9 mouse cellular contexts compared by ENCODE assay signal in genomic region chr8:34688396-34689048, GRCm38 (mm10).
DNase-seq lines count a peak whose midpoint lies in the region; ATAC-seq and TF ChIP-seq lines count a peak whose summit lies in the region.
"Had no signal": no experiment of that assay in that cellular context is flagged by ENCODE, and none has a peak within 500 bp of the region (broad histone marks: within the 10 kb centered on the region; RNA-seq: fewer than 3 reads in every experiment).

No protein-coding gene starts in this region.

- no peak overlapping the region for H3K9ac ChIP-seq in lung, embryonic 14.5 days
- H3K9ac ChIP-seq in hindbrain, postnatal 0 days (replicated peaks; ENCODE audit: low read length): no peak overlapping the region
- H3K9ac ChIP-seq in neural tube, embryonic 12.5 days: no peak overlapping the region

- DNase-seq in CD4-positive, CD25-positive, alpha-beta regulatory T cell, adult 2 months (ENCODE audit: low read depth, low spot score): peak; percentile 18
- no peak for DNase-seq in lung, embryonic 14.5 days
- no peak for DNase-seq in lung, postnatal 36 days
- peak; percentile 48 for DNase-seq in hindbrain, postnatal 0 days (ENCODE audit: low spot score)
- DNase-seq in urinary bladder, adult 2 months (ENCODE audit: low spot score): no peak
- DNase-seq in left cerebral cortex, adult 8-10 months (ENCODE audit: low spot score in 2 of 2): no peak
- DNase-seq: adrenal gland, adult 2 months had no signal

- H3K4me1 ChIP-seq in lung, embryonic 14.5 days (ENCODE audit: insufficient read depth): 0 out of 2 replicates have a peak, but pooled peaks cover 4% of the 10 kb centered on the region
- H3K4me1 ChIP-seq in hindbrain, postnatal 0 days (ENCODE audit: insufficient read depth, low read length): 0 out of 2 replicates have a peak, but pooled peaks cover 4% of the 10 kb centered on the region
- peaks cover 18% of the 10 kb centered on the region for H3K4me1 ChIP-seq in neural tube, embryonic 12.5 days

- H3K4me3 ChIP-seq in lung, embryonic 14.5 days (ENCODE audit: low read depth, low read length): no peak overlapping the region
- no peak overlapping the region for H3K4me3 ChIP-seq in hindbrain, postnatal 0 days (ENCODE audit: low read length)
- H3K4me3 ChIP-seq in neural tube, embryonic 12.5 days: 0 out of 2 replicates have a peak overlapping the region, but pooled peaks have one; percentile 3

- peaks cover 5% of the 10 kb centered on the region; the same call in 1 of the 2 replicates for H3K27me3 ChIP-seq in lung, embryonic 14.5 days (ENCODE audit: insufficient read depth, low read length)
- H3K27me3 ChIP-seq in hindbrain, postnatal 0 days (ENCODE audit: insufficient read depth, low read length): no peaks in the 10 kb centered on the region
- no peaks in the 10 kb centered on the region for H3K27me3 ChIP-seq in neural tube, embryonic 12.5 days (replicated peaks)

- H3K4me2 ChIP-seq in lung, embryonic 14.5 days: peak overlapping the region; percentile 56
- H3K4me2 ChIP-seq in hindbrain, postnatal 0 days (ENCODE audit: low read depth, low read length): peak overlapping the region; percentile 33
- peak overlapping the region; percentile 53 for H3K4me2 ChIP-seq in neural tube, embryonic 12.5 days (replicated peaks)

- no peak overlapping the region for H3K27ac ChIP-seq in lung, embryonic 14.5 days (ENCODE audit: low read depth)
- H3K27ac ChIP-seq in hindbrain, postnatal 0 days: no peak overlapping the region
- no peak overlapping the region for H3K27ac ChIP-seq in neural tube, embryonic 12.5 days

- no peak for TF ChIP-seq CTCF in lung, embryonic 14.5 days (IDR thresholded peaks at IDR 0.05; ENCODE audit: low read depth)
- TF ChIP-seq CTCF in hindbrain, postnatal 0 days (IDR thresholded peaks at IDR 0.05; ENCODE audit: low read depth): no peak

- H3K36me3 ChIP-seq in lung, embryonic 14.5 days (ENCODE audit: insufficient read depth): no peaks in the 10 kb centered on the region
- no peaks in the 10 kb centered on the region for H3K36me3 ChIP-seq in hindbrain, postnatal 0 days (ENCODE audit: insufficient read depth, low read length)
- H3K36me3 ChIP-seq in neural tube, embryonic 12.5 days: no peaks in the 10 kb centered on the region

- no peaks in the 10 kb centered on the region for H3K9me3 ChIP-seq in lung, embryonic 14.5 days (ENCODE audit: low read depth, low read length)
- H3K9me3 ChIP-seq in hindbrain, postnatal 0 days (ENCODE audit: low read length): no peaks in the 10 kb centered on the region
- no peaks in the 10 kb centered on the region for H3K9me3 ChIP-seq in neural tube, embryonic 12.5 days

- WGBS in lung, embryonic 14.5 days: 72% methylated on average over 20 of the region's 20 CpGs
- WGBS in hindbrain, postnatal 0 days: 45% methylated on average over 20 of the region's 20 CpGs
- WGBS in neural tube, embryonic 12.5 days: 47% methylated on average over 20 of the region's 20 CpGs

- no peak for ATAC-seq in CD4-positive, CD25-positive, alpha-beta regulatory T cell, adult 4 months
- no peak for ATAC-seq in lung, embryonic 14.5 days (ENCODE audit: insufficient read depth)
- peak; percentile 63; the same call in 1 of the 2 replicates for ATAC-seq in hindbrain, postnatal 0 days
- ATAC-seq in neural tube, embryonic 12.5 days (ENCODE audit: low FRiP score, low read depth): peak; percentile 76

Comparison
In these comparisons a context has a peak if more than half of its experiments do, and no peak if none do; other contexts are left out.
1. DNase-seq: peak in CD4-positive, CD25-positive, alpha-beta regulatory T cell, adult 2 months (single experiment) and hindbrain, postnatal 0 days (single experiment); none in lung, embryonic 14.5 days (single experiment), lung, postnatal 36 days (single experiment), urinary bladder, adult 2 months (single experiment) and left cerebral cortex, adult 8-10 months (0 of 2).
2. ATAC-seq: peak in hindbrain, postnatal 0 days (single experiment) and neural tube, embryonic 12.5 days (single experiment); none in CD4-positive, CD25-positive, alpha-beta regulatory T cell, adult 4 months (single experiment) and lung, embryonic 14.5 days (single experiment).
3. Peak in every context shown above with its lines, with median percentiles within 50 percentile points of each other: H3K4me2 ChIP-seq.